Mouse (Mus musculus): ENCODE data around the gene Sorl1. TPM values are rescaled to one million over a fixed set of nuclear protein-coding genes. Genes with fewer than 3 reads are reported as not detected.
A peak's percentile ranks its signal among the peaks of the same experiment; 100 is the strongest.

The Sorl1 gene
- polyA plus RNA-seq, 1 experiment from 2014 or later, result 7.1 TPM

DNA sequence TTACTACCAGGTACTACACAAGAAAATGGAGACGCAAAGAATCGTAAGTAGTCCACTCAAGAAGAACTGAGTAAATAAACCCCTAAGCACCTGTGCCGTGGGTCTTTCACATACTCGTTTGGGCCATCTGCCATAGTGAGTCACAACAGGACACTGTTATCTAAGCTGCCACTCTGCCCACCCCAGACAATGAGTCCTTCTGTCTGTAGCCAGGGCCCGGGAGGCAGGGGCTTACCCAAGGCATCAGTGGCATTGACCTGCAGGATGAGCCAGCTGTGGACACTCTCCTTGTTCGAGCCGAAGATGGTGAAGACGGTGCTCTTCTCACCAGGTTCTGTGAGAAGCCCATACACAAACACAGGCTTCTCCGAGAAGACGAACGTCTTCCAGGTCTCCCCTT lies 77.8 kb downstream of the Sorl1 start:
- no peaks in the 10 kb centered on the region for H3K4me1 ChIP-seq (replicated peaks; ENCODE audit: control insufficient read depth, insufficient read depth)
- 85% methylated on average over 11 of the region's 11 CpGs for WGBS
- H3K4me2 ChIP-seq (replicated peaks; ENCODE audit: low read depth), result no peak overlapping the region
- ATAC-seq (ENCODE audit: low FRiP score, low TSS enrichment) (0 out of 2 replicates have a peak, but pooled peaks have one; percentile 18), DNase-seq (ENCODE audit: low spot score) (no peak)
- no peak overlapping the region for H3K27ac ChIP-seq (replicated peaks)
- no peaks in the 10 kb centered on the region for H3K36me3 ChIP-seq (ENCODE audit: control insufficient read depth, insufficient read depth, low read length)
- no peak overlapping the region for H3K9ac ChIP-seq (ENCODE audit: low read length)
- TF ChIP-seq CTCF (IDR thresholded peaks at IDR 0.05; ENCODE audit: low read depth), result no peak
- TF ChIP-seq EP300 (optimal IDR thresholded peaks at IDR 0.05), result no peak
- no peaks in the 10 kb centered on the region for H3K9me3 ChIP-seq (ENCODE audit: control insufficient read depth, low read length)
- H3K27me3 ChIP-seq (ENCODE audit: control insufficient read depth, insufficient read depth, low read length), result no peaks in the 10 kb centered on the region
- H3K4me3 ChIP-seq (ENCODE audit: low read depth, low read length), result no peak overlapping the region

- Histone ChIP-seq H3K27ac (replicated peaks) (no peak overlapping the region), H3K9me3 (ENCODE audit: control insufficient read depth, low read length) (no peaks in the 10 kb centered on the region), H3K27me3 (ENCODE audit: control insufficient read depth, insufficient read depth, low read length) (no peaks in the 10 kb centered on the region), H3K36me3 (ENCODE audit: control insufficient read depth, insufficient read depth, low read length) (peaks cover 3% of the 10 kb centered on the region; the same call in 1 of the 2 replicates), H3K4me1 (replicated peaks; ENCODE audit: control insufficient read depth, insufficient read depth) (no peaks in the 10 kb centered on the region), H3K9ac (ENCODE audit: low read length) (no peak overlapping the region), H3K4me2 (replicated peaks; ENCODE audit: low read depth) (no peak overlapping the region), H3K4me3 (ENCODE audit: low read depth, low read length) (no peak overlapping the region)
- no peak for ATAC-seq (ENCODE audit: low FRiP score, low TSS enrichment)
- WGBS, result 91% methylated on average over 8 of the region's 8 CpGs
- TF ChIP-seq EP300 (optimal IDR thresholded peaks at IDR 0.05) (no peak), CTCF (IDR thresholded peaks at IDR 0.05; ENCODE audit: low read depth) (no peak)
- no peak for DNase-seq (ENCODE audit: low spot score)
Measured at GRCm38 (mm10) chr9:42044651-42045050, 79.4 kb downstream of the Sorl1 start.

- TF ChIP-seq CTCF (IDR thresholded peaks at IDR 0.05; ENCODE audit: low read depth) (no peak), EP300 (optimal IDR thresholded peaks at IDR 0.05) (no peak)
- no peaks in the 10 kb centered on the region for H3K4me1 ChIP-seq (replicated peaks; ENCODE audit: control insufficient read depth, insufficient read depth)
- no peak overlapping the region for H3K4me3 ChIP-seq (ENCODE audit: low read depth, low read length)
- ATAC-seq (ENCODE audit: low FRiP score, low TSS enrichment), result no peak
- H3K9ac ChIP-seq (ENCODE audit: low read length), result no peak overlapping the region
- H3K27ac ChIP-seq (replicated peaks), result no peak overlapping the region
- H3K27me3 ChIP-seq (ENCODE audit: control insufficient read depth, insufficient read depth, low read length), result no peaks in the 10 kb centered on the region
- no peak overlapping the region for H3K4me2 ChIP-seq (replicated peaks; ENCODE audit: low read depth)
- peaks cover 3% of the 10 kb centered on the region; the same call in 1 of the 2 replicates for H3K36me3 ChIP-seq (ENCODE audit: control insufficient read depth, insufficient read depth, low read length)
- no peaks in the 10 kb centered on the region for H3K9me3 ChIP-seq (ENCODE audit: control insufficient read depth, low read length)
- no peak for DNase-seq (ENCODE audit: low spot score)
- 89% methylated on average over 8 of the region's 8 CpGs for WGBS
Measured at GRCm38 (mm10) chr9:42043934-42044333, 80.2 kb downstream of the Sorl1 start.

- Histone ChIP-seq H3K4me1 (replicated peaks; ENCODE audit: control insufficient read depth, insufficient read depth) (no peaks in the 10 kb centered on the region), H3K36me3 (ENCODE audit: control insufficient read depth, insufficient read depth, low read length) (peaks cover 3% of the 10 kb centered on the region; the same call in 1 of the 2 replicates), H3K27me3 (ENCODE audit: control insufficient read depth, insufficient read depth, low read length) (no peaks in the 10 kb centered on the region), H3K27ac (replicated peaks) (no peak overlapping the region), H3K9ac (ENCODE audit: low read length) (no peak overlapping the region), H3K4me3 (ENCODE audit: low read depth, low read length) (no peak overlapping the region), H3K4me2 (replicated peaks; ENCODE audit: low read depth) (no peak overlapping the region), H3K9me3 (ENCODE audit: control insufficient read depth, low read length) (no peaks in the 10 kb centered on the region)
- WGBS, result 73% methylated on average over 18 of the region's 18 CpGs
- TF ChIP-seq CTCF (IDR thresholded peaks at IDR 0.05; ENCODE audit: low read depth) (no peak), EP300 (optimal IDR thresholded peaks at IDR 0.05) (no peak)
- no peak for DNase-seq (ENCODE audit: low spot score)
- no peak for ATAC-seq (ENCODE audit: low FRiP score, low TSS enrichment)
Measured at GRCm38 (mm10) chr9:42039000-42039992, 84.8 kb downstream of the Sorl1 start.

DNA sequence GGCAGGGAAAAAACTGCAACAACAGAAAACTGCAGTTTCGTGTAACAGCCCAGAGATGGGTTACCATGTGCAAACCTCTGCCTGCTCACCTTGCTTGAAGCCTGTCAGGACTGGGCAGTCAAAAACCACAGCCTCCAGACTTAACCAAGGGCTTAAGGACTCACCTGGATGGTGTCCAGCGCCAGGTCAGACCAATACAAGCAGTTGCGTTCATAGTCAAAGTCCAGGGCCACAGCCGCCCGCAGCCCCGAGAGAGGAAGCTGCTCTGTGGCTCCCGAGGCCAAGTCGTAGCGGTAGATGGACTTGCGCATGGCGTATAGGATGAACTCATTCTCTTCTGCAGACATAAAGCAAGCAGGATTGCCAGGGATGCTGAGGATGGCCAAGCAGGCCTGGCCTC lies 87.2 kb downstream of the Sorl1 start:
- no peak for TF ChIP-seq EP300 (optimal IDR thresholded peaks at IDR 0.05)
- TF ChIP-seq CTCF (IDR thresholded peaks at IDR 0.05; ENCODE audit: low read depth), result no peak
- Histone ChIP-seq H3K36me3 (ENCODE audit: control insufficient read depth, insufficient read depth, low read length) (peaks cover 3% of the 10 kb centered on the region; the same call in 1 of the 2 replicates), H3K27ac (replicated peaks) (no peak overlapping the region), H3K4me2 (replicated peaks; ENCODE audit: low read depth) (no peak overlapping the region), H3K27me3 (ENCODE audit: control insufficient read depth, insufficient read depth, low read length) (no peaks in the 10 kb centered on the region), H3K4me3 (ENCODE audit: low read depth, low read length) (no peak overlapping the region), H3K9me3 (ENCODE audit: control insufficient read depth, low read length) (no peaks in the 10 kb centered on the region), H3K9ac (ENCODE audit: low read length) (no peak overlapping the region), H3K4me1 (replicated peaks; ENCODE audit: control insufficient read depth, insufficient read depth) (no peaks in the 10 kb centered on the region)
- ATAC-seq (ENCODE audit: low FRiP score, low TSS enrichment), result no peak
- no peak for DNase-seq (ENCODE audit: low spot score)
- WGBS, result 90% methylated on average over 11 of the region's 11 CpGs

GRCm38 (mm10) chr9:42035995-42036394 lies 88.1 kb downstream of the Sorl1 start:
- Histone ChIP-seq H3K36me3 (ENCODE audit: control insufficient read depth, insufficient read depth, low read length) (peaks cover 3% of the 10 kb centered on the region; the same call in 1 of the 2 replicates), H3K27ac (replicated peaks) (no peak overlapping the region), H3K9ac (ENCODE audit: low read length) (no peak overlapping the region), H3K4me1 (replicated peaks; ENCODE audit: control insufficient read depth, insufficient read depth) (no peaks in the 10 kb centered on the region), H3K4me3 (ENCODE audit: low read depth, low read length) (no peak overlapping the region), H3K4me2 (replicated peaks; ENCODE audit: low read depth) (no peak overlapping the region), H3K27me3 (ENCODE audit: control insufficient read depth, insufficient read depth, low read length) (no peaks in the 10 kb centered on the region), H3K9me3 (ENCODE audit: control insufficient read depth, low read length) (no peaks in the 10 kb centered on the region)
- ATAC-seq (ENCODE audit: low FRiP score, low TSS enrichment) (no peak; the same call in 1 of the 2 replicates), DNase-seq (ENCODE audit: low spot score) (peak; percentile 54)
- TF ChIP-seq EP300 (optimal IDR thresholded peaks at IDR 0.05) (no peak), CTCF (IDR thresholded peaks at IDR 0.05; ENCODE audit: low read depth) (no peak)
- WGBS, result 37% methylated on average over 5 of the region's 5 CpGs

Measured in stomach, postnatal 0 days (tissue).